Mouse (Mus musculus) hematopoietic stem cell, adult 5-6 weeks (primary cell): Measurements from ENCODE around the gene Ttll6. TPM values are rescaled to one million over a fixed set of nuclear protein-coding genes. Genes with fewer than 3 reads are reported as not detected.

ENCODE experiments used
- ATAC-seq, 2 experiments: fragments of 125-278 bp in 1 of 2; replicated peaks in 1 of 2; 2 replicates each; pipeline ENCODE4 v1.8.0; 2016 to 2017; ENCODE audit warnings: inconsistent platforms in 2 of 2, mild to moderate bottlenecking in 2 of 2, moderate number of reproducible peaks in 2 of 2, low read depth in 1 of 2, moderate TSS enrichment in 1 of 2; ENCODE audit not compliant: low FRiP score in 2 of 2, poor library complexity in 2 of 2, severe bottlenecking in 2 of 2, insufficient read depth in 1 of 2, low TSS enrichment in 1 of 2
- total RNA-seq: library from RNA; stranded (forward); fragments of 172-1452, 232-1000 nt; gene quantifications from 2 replicates; pipeline ENCODE4 v1.2.3, GENCODE M21; 2017

The Ttll6 gene
- total RNA-seq, 1 experiment from 2014 or later: not detected

GRCm38 (mm10) chr11:96204351-96204750, 70.8 kb downstream of the Ttll6 start:
- ATAC-seq: no peak

- no peak for ATAC-seq
These were observed 72.0 kb downstream of the Ttll6 start for GRCm38 (mm10) chr11:96205426-96206131.

Other genes starting within 250 kb of the Ttll6 start
- gene B4galnt2, start 218.9 kb upstream of the Ttll6 start, total RNA-seq: 1.3 TPM in 1 of 2 replicates, not detected in the other
- gene Igf2bp1, start 127.8 kb upstream of the Ttll6 start, total RNA-seq: not detected in 2 replicates
- not detected in 2 replicates for gene Gip, start 109.2 kb upstream of the Ttll6 start, total RNA-seq
- gene Snf8, start 98.9 kb upstream of the Ttll6 start, total RNA-seq: 38.0 and 41.3 TPM in 2 replicates
- gene Ube2z, start 68.4 kb upstream of the Ttll6 start, total RNA-seq: 19.2 and 19.9 TPM in 2 replicates
- 23.8 and 56.9 TPM in 2 replicates for gene Atp5g1, start 58.1 kb upstream of the Ttll6 start, total RNA-seq
- gene Calcoco2, start 21.8 kb upstream of the Ttll6 start, total RNA-seq: not detected in 2 replicates
- not detected in 2 replicates for gene Hoxb13, start 60.5 kb downstream of the Ttll6 start, total RNA-seq
- gene Hoxb9, start 137.7 kb downstream of the Ttll6 start, total RNA-seq: 0.30 and 0.44 TPM in 2 replicates
- not detected in 2 replicates for gene Hoxb8, start 148.1 kb downstream of the Ttll6 start, total RNA-seq
- not detected in 2 replicates for gene Hoxb7, start 152.8 kb downstream of the Ttll6 start, total RNA-seq
- 0.38 and 1.2 TPM in 2 replicates for gene Hoxb6, start 158.7 kb downstream of the Ttll6 start, total RNA-seq
- 0.25 and 1.3 TPM in 2 replicates for gene Hoxb5, start 169.6 kb downstream of the Ttll6 start, total RNA-seq
- 2.4 and 4.0 TPM in 2 replicates for gene Hoxb4, start 184.5 kb downstream of the Ttll6 start, total RNA-seq
- gene Hoxb3, start 189.5 kb downstream of the Ttll6 start, total RNA-seq: 4.4 and 9.4 TPM in 2 replicates
- gene Hoxb2, start 216.7 kb downstream of the Ttll6 start, total RNA-seq: 1.8 and 2.1 TPM in 2 replicates
- not detected in 2 replicates for gene Hoxb1, start 232.0 kb downstream of the Ttll6 start, total RNA-seq